Mouse (Mus musculus) lung, postnatal 0 days (tissue): ENCODE measurements at regions not wholly inside any gene's neighbourhood (a gene's known extent, or its start where the extent isn't known, plus 50 kb on each side); places are given as distances from the start of the nearest gene placed in this dataset.

Source experiments
- ATAC-seq: fragments of 200-750 bp; cut with Nextera tagmentation; 2 replicates; pipeline ENCODE4 v1.8.0; 2017; ENCODE audit warnings: moderate library complexity
- DNase-seq: peaks from one replicate; pipeline ENCODE4 v3.0.0-alpha.2; 2016; ENCODE audit warnings: low spot score
- H3K27ac ChIP-seq: fragments of 300-500 bp; sonication (generic); 2 replicates; pipeline ENCODE4 v1.5.1; 2014; ENCODE audit warnings: antibody characterized with exemption, mild to moderate bottlenecking, low read length, mixed read lengths
- H3K27me3 ChIP-seq: fragments of 300-500 bp; sonication (generic); replicated peaks from 2 replicates; pipeline ENCODE4 v1.6.1; 2014; ENCODE audit warnings: low read length, mixed read lengths; ENCODE audit not compliant: insufficient read depth
- H3K36me3 ChIP-seq: fragments of 300-500 bp; sonication (generic); 2 replicates; pipeline ENCODE4 v1.6.1; 2014; ENCODE audit warnings: low read length, mixed read lengths; ENCODE audit not compliant: insufficient read depth
- H3K4me1 ChIP-seq: fragments of 300-500 bp; sonication (generic); 2 replicates; pipeline ENCODE4 v1.6.1; 2014; ENCODE audit warnings: antibody characterized with exemption, low read depth, low read length, mixed read lengths; ENCODE audit not compliant: insufficient read depth
- H3K4me2 ChIP-seq: fragments of 300-500 bp; sonication (generic); replicated peaks from 2 replicates; pipeline ENCODE4 v1.6.1; 2014; ENCODE audit warnings: low read depth, mild to moderate bottlenecking, low read length, moderate library complexity, mixed read lengths
- H3K4me3 ChIP-seq: fragments of 300-500 bp; sonication (generic); 2 replicates; pipeline ENCODE4 v1.5.1; 2014; ENCODE audit warnings: low read depth, low read length
- H3K9ac ChIP-seq: fragments of 300-500 bp; sonication (generic); replicated peaks from 2 replicates; pipeline ENCODE4 v1.6.1; 2014; ENCODE audit warnings: low read depth, mild to moderate bottlenecking
- H3K9me3 ChIP-seq: fragments of 300-500 bp; sonication (generic); 2 replicates; pipeline ENCODE4 v1.6.1; 2016; ENCODE audit warnings: low read length, mixed read lengths
- CTCF ChIP-seq: IDR thresholded peaks from 2 replicates; pipeline ENCODE4 v1.5.1; 2016; ENCODE audit warnings: antibody characterized with exemption, mild to moderate bottlenecking
- EP300 ChIP-seq: IDR thresholded peaks from 2 replicates; pipeline ENCODE4 v1.6.1; 2016; ENCODE audit warnings: antibody characterized with exemption, mild to moderate bottlenecking, control low read depth
- WGBS: fragments of 180-500 bp; shearing (Covaris S2); extraction: QIAGEN DNeasy Blood & Tissue Kit; methylation state at CpG from one replicate; pipeline ENCODE4 v1.1.7; 2014; 5-methylcytosine and 5-hydroxymethylcytosine counted together

- WGBS: 37% methylated on average over 9 of the region's 9 CpGs
- Histone ChIP-seq H3K27me3 (no peaks in the 10 kb centered on the region), H3K9me3 (no peaks in the 10 kb centered on the region), H3K4me2 (no peak overlapping the region), H3K4me3 (no peak overlapping the region), H3K4me1 (no peaks in the 10 kb centered on the region), H3K9ac (no peak overlapping the region), H3K27ac (no peak overlapping the region), H3K36me3 (no peaks in the 10 kb centered on the region)
- no peak for TF ChIP-seq CTCF
- no peak for TF ChIP-seq EP300
- DNase-seq (no peak), ATAC-seq (no peak)
Observed at GRCm38 (mm10) chr7:94798101-94798500, 1372.9 kb upstream of the Tenm4 start.

- H3K27ac ChIP-seq: no peak overlapping the region
Observed at GRCm38 (mm10) chr7:94841197-94841596, 1329.8 kb upstream of the Tenm4 start.

GRCm38 (mm10) chr7:94851360-94851759 lies 1319.7 kb upstream of the Tenm4 start:
- no peaks in the 10 kb centered on the region for H3K4me1 ChIP-seq
- no peaks in the 10 kb centered on the region for H3K9me3 ChIP-seq
- no peak overlapping the region for H3K4me3 ChIP-seq
- H3K9ac ChIP-seq: no peak overlapping the region
- H3K27me3 ChIP-seq: no peaks in the 10 kb centered on the region
- no peak overlapping the region for H3K4me2 ChIP-seq
- DNase-seq: no peak
- H3K27ac ChIP-seq: no peak overlapping the region
- no peaks in the 10 kb centered on the region for H3K36me3 ChIP-seq
- no peak for ATAC-seq
- TF ChIP-seq CTCF: no peak
- no peak for TF ChIP-seq EP300
- WGBS: 87% methylated on average over 13 of the region's 13 CpGs

More at GRCm38 (mm10) chr7:94841197-94841596, 1329.8 kb upstream of the Tenm4 start:
- no peaks in the 10 kb centered on the region for H3K4me1 ChIP-seq
- ATAC-seq (no peak), DNase-seq (no peak)
- no peaks in the 10 kb centered on the region for H3K9me3 ChIP-seq
- H3K27me3 ChIP-seq: no peaks in the 10 kb centered on the region
- H3K9ac ChIP-seq: no peak overlapping the region
- TF ChIP-seq CTCF (no peak), EP300 (no peak)
- no peak overlapping the region for H3K4me3 ChIP-seq
- 79% methylated on average over 4 of the region's 4 CpGs for WGBS
- H3K36me3 ChIP-seq: no peaks in the 10 kb centered on the region
- H3K4me2 ChIP-seq: no peak overlapping the region

- Histone ChIP-seq H3K4me1 (no peaks in the 10 kb centered on the region), H3K9me3 (no peaks in the 10 kb centered on the region), H3K36me3 (no peaks in the 10 kb centered on the region), H3K4me2 (no peak overlapping the region), H3K9ac (no peak overlapping the region), H3K27ac (no peak overlapping the region), H3K4me3 (no peak overlapping the region), H3K27me3 (no peaks in the 10 kb centered on the region)
- ATAC-seq: no peak
- WGBS: 86% methylated on average over 2 of the region's 2 CpGs
- no peak for DNase-seq
- no peak for TF ChIP-seq EP300
- TF ChIP-seq CTCF: no peak
Observed at GRCm38 (mm10) chr7:94856636-94857035, 1314.4 kb upstream of the Tenm4 start.

GRCm38 (mm10) chr7:94890711-94891430 lies 1280.2 kb upstream of the Tenm4 start:
- TF ChIP-seq CTCF: no peak
- no peak for TF ChIP-seq EP300
- Histone ChIP-seq H3K9ac (no peak overlapping the region), H3K9me3 (no peaks in the 10 kb centered on the region), H3K27me3 (no peaks in the 10 kb centered on the region), H3K4me2 (no peak overlapping the region), H3K4me3 (no peak overlapping the region), H3K4me1 (no peaks in the 10 kb centered on the region), H3K27ac (no peak overlapping the region), H3K36me3 (no peaks in the 10 kb centered on the region)
- ATAC-seq (no peak), DNase-seq (no peak)
- 53% methylated on average over 2 of the region's 2 CpGs for WGBS

- H3K36me3 ChIP-seq: no peaks in the 10 kb centered on the region
- DNase-seq: no peak
- TF ChIP-seq EP300: no peak
- TF ChIP-seq CTCF: no peak
- H3K9me3 ChIP-seq: no peaks in the 10 kb centered on the region
- ATAC-seq: no peak
- H3K9ac ChIP-seq: no peak overlapping the region
- H3K4me2 ChIP-seq: no peak overlapping the region
- H3K27ac ChIP-seq: no peak overlapping the region
- H3K27me3 ChIP-seq: no peaks in the 10 kb centered on the region
- no peaks in the 10 kb centered on the region for H3K4me1 ChIP-seq
- H3K4me3 ChIP-seq: no peak overlapping the region
- WGBS: 55% methylated on average over 3 of the region's 3 CpGs
Observed at GRCm38 (mm10) chr7:94898088-94898487, 1273.0 kb upstream of the Tenm4 start.

- ATAC-seq (no peak), DNase-seq (no peak)
- H3K27me3 ChIP-seq: no peaks in the 10 kb centered on the region
- no peak overlapping the region for H3K4me3 ChIP-seq
- H3K27ac ChIP-seq: no peak overlapping the region
- TF ChIP-seq EP300: no peak
- no peak for TF ChIP-seq CTCF
- no peaks in the 10 kb centered on the region for H3K9me3 ChIP-seq
- no peak overlapping the region for H3K9ac ChIP-seq
- H3K36me3 ChIP-seq: no peaks in the 10 kb centered on the region
- no peaks in the 10 kb centered on the region for H3K4me1 ChIP-seq
- H3K4me2 ChIP-seq: no peak overlapping the region
- WGBS: 58% methylated on average over 3 of the region's 3 CpGs
Observed at GRCm38 (mm10) chr7:94926547-94927123, 1244.4 kb upstream of the Tenm4 start.
